Mouse (Mus musculus) CH12.LX (cell line): Measurements from ENCODE around the gene Slc6a9.

Experiments
- CTCF ChIP-seq, 2 experiments: IDR thresholded peaks in 1 of 2; conservative IDR thresholded peaks in 1 of 2; 2 replicates each; pipeline ENCODE4 v1.5.1; 2011 to 2012; ENCODE audit warnings: low read depth in 2 of 2, low read length in 2 of 2, improper control_type of control experiment in 1 of 2, inconsistent platforms in 1 of 2, mild to moderate bottlenecking in 1 of 2, moderate library complexity in 1 of 2
- E2F4 ChIP-seq: IDR thresholded peaks from 2 replicates; pipeline ENCODE4 v1.6.1; 2011; ENCODE audit warnings: low read depth, low read length, improper control_type of control experiment; ENCODE audit not compliant: insufficient replicate concordance
- ELF1 ChIP-seq: IDR thresholded peaks from 2 replicates; pipeline ENCODE4 v1.6.1; 2014; ENCODE audit warnings: low read depth, mild to moderate bottlenecking, inconsistent platforms, low read length, improper control_type of control experiment
- HCFC1 ChIP-seq: IDR thresholded peaks from 2 replicates; pipeline ENCODE4 v1.6.1; 2012; ENCODE audit warnings: low read depth, mild to moderate bottlenecking, inconsistent platforms, low read length, improper control_type of control experiment
- MAFK ChIP-seq: IDR thresholded peaks from 2 replicates; pipeline ENCODE4 v1.6.1; 2011; ENCODE audit warnings: low read length, improper control_type of control experiment; ENCODE audit not compliant: insufficient replicate concordance
- NRF1 ChIP-seq: IDR thresholded peaks from 2 replicates; pipeline ENCODE4 v1.6.1; 2014; ENCODE audit warnings: low read depth, mild to moderate bottlenecking, inconsistent platforms, low read length, improper control_type of control experiment, moderate library complexity
- POLR2A ChIP-seq: IDR thresholded peaks from 2 replicates; pipeline ENCODE4 v1.6.1; 2011; ENCODE audit warnings: low read depth, mild to moderate bottlenecking, improper control_type of control experiment, low read length
- UBTF ChIP-seq: IDR thresholded peaks from 2 replicates; pipeline ENCODE4 v1.6.1; 2012; ENCODE audit warnings: low read depth, mild to moderate bottlenecking, inconsistent platforms, low read length, improper control_type of control experiment, moderate library complexity
- USF2 ChIP-seq: conservative IDR thresholded peaks from 2 replicates; pipeline ENCODE4 v1.6.1; 2011; ENCODE audit warnings: low read depth, low read length, improper control_type of control experiment

DNA sequence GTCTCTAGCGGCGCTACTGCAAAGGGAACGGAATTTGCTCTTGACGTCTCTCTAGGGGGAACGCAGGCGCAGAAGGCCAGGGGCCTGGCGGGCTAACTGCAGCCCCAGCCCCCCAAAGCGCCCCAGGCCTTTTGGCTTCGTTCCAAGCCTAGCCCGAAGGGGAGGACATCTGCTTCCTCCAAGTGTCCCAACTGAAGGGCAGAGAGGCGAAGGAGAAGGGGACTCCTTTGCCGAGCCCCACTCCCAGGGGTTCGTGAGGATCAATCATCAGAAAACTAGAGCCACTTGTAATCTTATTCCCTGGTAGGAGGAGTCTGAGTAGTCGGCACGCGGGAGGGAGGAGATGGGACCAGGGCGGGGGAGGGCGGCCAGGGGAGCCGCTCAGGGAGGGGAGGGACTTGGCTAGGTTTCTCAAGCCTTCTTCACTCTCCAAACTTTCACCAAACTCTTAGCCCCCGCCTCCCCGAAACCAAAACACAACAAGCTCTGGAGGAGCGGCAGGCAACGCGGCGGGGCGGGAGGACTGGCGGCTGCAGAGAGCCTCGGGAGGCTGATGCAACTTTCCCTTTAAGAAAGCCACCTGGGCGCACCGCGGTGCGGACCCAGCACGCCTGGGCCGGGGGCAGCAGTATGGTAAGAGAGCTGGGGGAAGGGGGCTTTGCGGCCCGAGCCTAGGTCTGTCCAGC lies 682 bp downstream of the Slc6a9 start:
- TF ChIP-seq POLR2A (no peak), NRF1 (no peak), USF2 (no peak), MAFK (no peak), CTCF (conservative IDR thresholded peaks at IDR 0.05 in 1 of 2, IDR thresholded peaks at IDR 0.05 in 1 of 2; ENCODE audit: low read depth in 2 of 2, low read length in 2 of 2) (no peak), E2F4 (no peak), UBTF (no peak; the same call in 1 of the 2 replicates), ELF1 (no peak), HCFC1 (no peak)
